Mouse (Mus musculus) myocyte (in vitro differentiated cells): ENCODE data around the gene Sall4.

ENCODE experiments used
- CEBPB ChIP-seq: IDR thresholded peaks from 2 replicates; pipeline ENCODE4 v1.6.1; 2011; ENCODE audit warnings: mild to moderate bottlenecking, moderate library complexity; ENCODE audit not compliant: poor library complexity, insufficient read depth, severe bottlenecking
- E2F4 ChIP-seq: IDR thresholded peaks from one replicate; pipeline ENCODE4 v1.6.1; 2011; ENCODE audit warnings: mild to moderate bottlenecking, control low read depth, moderate library complexity; ENCODE audit not compliant: insufficient read depth
- MAX ChIP-seq: IDR thresholded peaks from one replicate; pipeline ENCODE4 v1.6.1; 2011; ENCODE audit warnings: low read depth, mild to moderate bottlenecking, control low read depth
- MYOD1 ChIP-seq, 3 experiments: IDR thresholded peaks; one replicate each; pipeline ENCODE4 v1.6.1; 2011; ENCODE audit warnings: control low read depth in 2 of 3, low read depth in 2 of 3, mild to moderate bottlenecking in 2 of 3, moderate library complexity in 1 of 3; ENCODE audit not compliant: insufficient read length in 2 of 3, control insufficient read depth in 1 of 3
- MYOG ChIP-seq, 3 experiments: IDR thresholded peaks; one replicate each; pipeline ENCODE4 v1.6.1; 2011; ENCODE audit warnings: control low read depth in 2 of 3, low read depth in 2 of 3, mild to moderate bottlenecking in 2 of 3; ENCODE audit not compliant: insufficient read length in 2 of 3, control insufficient read depth in 1 of 3, insufficient read depth in 1 of 3
- POLR2A ChIP-seq: IDR thresholded peaks from one replicate; pipeline ENCODE4 v1.6.1; 2011; ENCODE audit warnings: low read depth, mild to moderate bottlenecking, control low read depth, moderate library complexity; ENCODE audit not compliant: insufficient read length
- POLR2AphosphoS2 ChIP-seq: IDR thresholded peaks from one replicate; pipeline ENCODE4 v1.6.1; 2011; ENCODE audit warnings: low read depth, control low read depth; ENCODE audit not compliant: insufficient read length
- REST ChIP-seq: IDR thresholded peaks from one replicate; pipeline ENCODE4 v1.6.1; 2011; ENCODE audit warnings: mild to moderate bottlenecking, control low read depth, moderate library complexity; ENCODE audit not compliant: insufficient read depth, insufficient read length
- SRF ChIP-seq: IDR thresholded peaks from one replicate; pipeline ENCODE4 v1.6.1; 2011; ENCODE audit warnings: low read depth; ENCODE audit not compliant: control insufficient read depth, insufficient read length
- TCF12 ChIP-seq: IDR thresholded peaks from one replicate; pipeline ENCODE4 v1.6.1; 2011; ENCODE audit warnings: mild to moderate bottlenecking, control low read depth; ENCODE audit not compliant: poor library complexity, insufficient read depth, severe bottlenecking
- TCF3 ChIP-seq: IDR thresholded peaks from one replicate; pipeline ENCODE4 v1.6.1; 2011; ENCODE audit warnings: low read depth, control low read depth; ENCODE audit not compliant: insufficient read length
- USF1 ChIP-seq: IDR thresholded peaks from one replicate; pipeline ENCODE4 v1.6.1; 2011; ENCODE audit warnings: low read depth, mild to moderate bottlenecking, control low read depth, moderate library complexity

- no peak for TF ChIP-seq POLR2A
- TF ChIP-seq MAX = no peak
- no peak for TF ChIP-seq CEBPB
- TF ChIP-seq TCF12 = no peak
- TF ChIP-seq E2F4 = no peak
- no peak for TF ChIP-seq POLR2AphosphoS2
- TF ChIP-seq USF1 = no peak
- no peak for TF ChIP-seq REST
- no peak for TF ChIP-seq MYOG (IDR thresholded peaks at IDR 0.05; ENCODE audit: control insufficient read depth in 1 of 3, insufficient read depth in 1 of 3, insufficient read length in 2 of 3, low read depth in 2 of 3)
- TF ChIP-seq SRF = no peak
- no peak for TF ChIP-seq MYOD1 (IDR thresholded peaks at IDR 0.05; ENCODE audit: control insufficient read depth in 1 of 3, insufficient read length in 2 of 3, low read depth in 2 of 3)
- no peak for TF ChIP-seq TCF3
These were observed 65.5 kb downstream of the Sall4 start for GRCm38 (mm10) chr2:168702266-168702665.
